Mouse (Mus musculus) left cerebral cortex, postnatal 36 days (tissue): Measurements from ENCODE around the gene Hs3st1. TPM values are rescaled to one million over a fixed set of nuclear protein-coding genes. Genes with fewer than 3 reads are reported as not detected.
"Not testable (repeated sequence)": the region's sequence is repeated elsewhere in the genome, so short reads cannot be mapped to it uniquely, and the experiment has no call there.

ENCODE experiments used
- DNase-seq, 2 experiments: peaks; one replicate each; pipeline ENCODE4 v3.0.0; 2021 to 2022; ENCODE audit warnings: low spot score in 2 of 2, mixed read lengths in 1 of 2
- intact Hi-C: fragments of 180-260 bp; cut with DNase I; formaldehyde crosslinking; loops from one replicate; pipeline ENCODE4 v1.15.1; 2025
- total RNA-seq, 2 experiments: library from RNA; stranded (reverse); gene quantifications; 2 replicates each; pipeline ENCODE4 v1.2.3; 2021

The Hs3st1 gene
- 10 to 100 TPM; 47.2 to 51.0 TPM for total RNA-seq

GRCm38 (mm10) chr5:39755375-39755774, at the start of gene Hs3st1:
TSS of gene Hs3st1 (minus strand) at chr5:39755475.
- DNase-seq, intact Hi-C loops: not testable (repeated sequence)

GRCm38 (mm10) chr5:39804663-39805062, 49.4 kb upstream of the Hs3st1 start:
- intact Hi-C loops, result no loop called here
- no peak for DNase-seq

GRCm38 (mm10) chr5:39803941-39804340, 48.7 kb upstream of the Hs3st1 start:
- DNase-seq, result no peak
- intact Hi-C loops, result no loop called here

GRCm38 (mm10) chr5:39803457-39803856, 48.2 kb upstream of the Hs3st1 start:
- peak; percentile 12 to 28 for DNase-seq
- intact Hi-C loops, result no loop called here

GRCm38 (mm10) chr5:39802110-39802509, 46.8 kb upstream of the Hs3st1 start:
- intact Hi-C loops, result no loop called here
- DNase-seq, result no peak

- intact Hi-C loops, result no loop called here
- no peak for DNase-seq
These were observed 21.9 kb upstream of the Hs3st1 start for GRCm38 (mm10) chr5:39777094-39777710.

- DNase-seq, result no peak
- intact Hi-C loops, result no loop called here
These were observed 16.5 kb upstream of the Hs3st1 start for GRCm38 (mm10) chr5:39771680-39772348.

- intact Hi-C loops, result no loop called here
- DNase-seq, result no peak
These were observed 6.6 kb upstream of the Hs3st1 start for GRCm38 (mm10) chr5:39761682-39762456.

- no peak for DNase-seq
- intact Hi-C loops, result no loop called here
These were observed 3.7 kb upstream of the Hs3st1 start for GRCm38 (mm10) chr5:39758890-39759475.

- DNase-seq, result no peak
- intact Hi-C loops, result no loop called here
These were observed 18.4 kb downstream of the Hs3st1 start for GRCm38 (mm10) chr5:39736843-39737242.

- intact Hi-C loops, result no loop called here
- DNase-seq, result no peak
These were observed 21.4 kb downstream of the Hs3st1 start for GRCm38 (mm10) chr5:39733750-39734443.

- intact Hi-C loops, result no loop called here
- DNase-seq, result no peak
These were observed 22.1 kb downstream of the Hs3st1 start for GRCm38 (mm10) chr5:39733013-39733749.

- DNase-seq, result no peak
- intact Hi-C loops, result no loop called here
These were observed 39.4 kb downstream of the Hs3st1 start for GRCm38 (mm10) chr5:39715694-39716550.

GRCm38 (mm10) chr5:39715193-39715592, 40.1 kb downstream of the Hs3st1 start:
- no peak for DNase-seq
- intact Hi-C loops, result no loop called here

GRCm38 (mm10) chr5:39705539-39705938, 49.7 kb downstream of the Hs3st1 start:
- DNase-seq, result no peak
- intact Hi-C loops, result no loop called here

GRCm38 (mm10) chr5:39660826-39661225, 94.4 kb downstream of the Hs3st1 start:
- intact Hi-C loops, result no loop called here
- DNase-seq, result no peak

GRCm38 (mm10) chr5:39659417-39659816, 95.9 kb downstream of the Hs3st1 start:
- intact Hi-C loops, result no loop called here

GRCm38 (mm10) chr5:39644827-39645380, 110.4 kb downstream of the Hs3st1 start:
- peak in 1 of 2 experiments; percentile 46 for DNase-seq

More at GRCm38 (mm10) chr5:39659417-39659816, 95.9 kb downstream of the Hs3st1 start:
- no peak for DNase-seq

More at GRCm38 (mm10) chr5:39644827-39645380, 110.4 kb downstream of the Hs3st1 start:
- intact Hi-C loops, result loop anchor here (5.0 to 10.0 kb wide), 7 partner anchors 317 to 773 kb away; no protein-coding TSS in a partner anchor
